Mouse (Mus musculus) lung, postnatal 25 days (tissue): ENCODE measurements around the gene Acbd3.

Source experiments
- DNase-seq: peaks from one replicate; pipeline ENCODE4 v3.0.0; 2022; ENCODE audit warnings: low spot score

Acbd3 gene

GRCm38 (mm10) chr1:180725704-180726179 is at the start of gene Acbd3:
Gene Acbd3 (plus strand): TSS chr1:180726043.
- DNase-seq, result peak; percentile 93

- no peak for DNase-seq
These were observed 34.6 kb upstream of the Acbd3 start for GRCm38 (mm10) chr1:180691284-180691683.

DNA sequence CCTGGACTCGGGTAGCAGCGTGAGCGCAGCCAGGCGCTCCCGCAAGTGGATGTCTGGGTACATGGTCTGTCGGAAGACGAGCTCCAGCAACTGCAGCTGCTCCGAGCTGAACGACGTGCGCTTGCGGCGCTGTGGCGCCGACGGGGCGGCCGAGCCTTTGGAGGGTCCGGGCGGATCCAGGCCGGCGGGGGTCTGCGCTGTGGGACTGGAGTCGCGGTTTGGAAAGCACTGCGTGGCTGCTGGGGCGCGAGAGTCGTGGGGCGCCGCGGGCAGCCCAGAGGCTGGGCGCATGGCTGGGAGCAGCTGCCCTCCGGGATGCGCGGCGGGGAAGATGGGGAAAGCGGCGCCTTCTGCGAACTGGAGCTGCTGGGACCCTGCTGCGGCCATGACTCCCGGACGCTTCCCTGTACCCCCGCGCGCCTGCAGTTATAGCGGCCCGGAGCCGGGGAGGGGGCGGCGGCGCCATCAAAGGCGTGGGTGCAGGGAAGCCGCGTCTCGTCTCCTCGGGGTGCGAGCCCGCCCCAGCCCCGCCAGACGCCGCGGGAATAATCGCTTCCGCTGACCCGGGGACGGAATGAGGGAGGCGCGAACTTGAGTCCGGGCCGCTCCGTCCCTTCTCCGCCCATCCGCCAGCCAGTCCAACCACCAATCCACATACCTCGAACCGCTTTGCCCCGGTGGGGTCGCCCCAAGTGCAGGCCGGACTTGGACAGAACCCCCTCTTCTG is 29.1 kb upstream of the Acbd3 start, which contains the start of gene Mixl1:
Gene Mixl1, minus strand, starts transcription at position 409 of the 727 bp plus-strand sequence.
- DNase-seq, result no peak

- no peak for DNase-seq
These were observed 27.8 kb upstream of the Acbd3 start for GRCm38 (mm10) chr1:180698063-180698462.

GRCm38 (mm10) chr1:180703400-180703799 is 22.4 kb upstream of the Acbd3 start:
- DNase-seq, result no peak

DNA sequence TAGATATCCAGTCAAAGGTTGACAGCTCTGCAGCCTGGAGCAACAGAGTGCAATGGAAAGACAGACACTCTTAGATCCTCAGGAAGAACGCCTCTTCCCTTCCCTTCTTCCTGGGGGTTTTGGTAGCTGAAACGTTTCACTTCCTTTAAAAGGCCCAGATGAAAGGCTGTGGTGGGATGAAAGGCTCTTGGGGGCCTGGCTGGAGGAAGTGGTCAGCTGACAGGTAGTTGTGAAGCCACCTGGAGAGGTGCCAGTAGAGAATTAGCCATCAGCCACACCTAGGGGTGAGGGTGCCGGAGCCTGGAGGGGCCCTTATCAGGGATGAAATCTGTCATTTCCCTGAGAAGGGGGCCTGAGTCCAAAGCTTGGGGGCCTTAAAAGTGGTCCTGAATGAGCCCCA is 18.5 kb upstream of the Acbd3 start:
- no peak for DNase-seq

- no peak for DNase-seq
These were observed 18.0 kb upstream of the Acbd3 start for GRCm38 (mm10) chr1:180707813-180708212.

DNA sequence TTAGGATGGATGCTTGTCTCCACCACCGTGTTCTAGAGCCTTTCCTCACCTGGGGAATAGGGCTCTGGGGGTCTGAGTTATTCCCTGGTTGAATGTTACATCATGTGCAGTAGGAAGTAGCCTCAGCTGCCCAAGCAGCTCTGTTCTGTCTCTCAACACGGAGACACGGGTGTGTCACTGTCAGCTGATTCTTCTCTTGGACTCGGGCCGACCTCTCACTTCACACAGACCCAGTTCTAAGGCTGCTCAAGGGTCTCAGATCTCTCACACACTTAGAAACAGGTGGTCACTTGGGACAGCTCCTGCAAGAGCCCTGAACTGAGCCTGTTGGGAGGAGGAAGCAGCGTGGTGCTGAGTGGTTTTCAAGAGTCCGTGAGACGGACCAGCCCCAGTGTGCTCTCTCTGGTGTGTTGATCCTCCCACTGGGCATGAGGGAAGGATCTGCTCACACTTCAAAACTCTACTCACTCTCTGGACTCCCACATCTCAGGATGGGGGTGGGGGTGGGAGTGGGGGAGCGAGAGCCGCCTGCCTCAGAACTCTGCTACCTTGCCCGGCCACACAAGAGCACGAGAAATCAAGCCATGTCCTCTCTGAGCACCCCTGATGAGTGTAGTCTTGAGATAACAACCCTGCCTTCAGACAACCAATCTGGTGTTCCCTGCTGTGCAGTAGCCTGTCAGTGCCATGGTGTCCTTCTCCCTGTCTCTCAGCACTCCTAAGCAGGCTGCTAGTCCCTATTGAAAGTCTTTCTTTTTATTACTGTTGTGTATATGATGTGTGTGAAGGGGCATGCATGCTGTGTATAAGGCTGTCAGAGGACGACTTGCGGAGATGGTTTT is 16.7 kb upstream of the Acbd3 start:
- no peak for DNase-seq

DNA sequence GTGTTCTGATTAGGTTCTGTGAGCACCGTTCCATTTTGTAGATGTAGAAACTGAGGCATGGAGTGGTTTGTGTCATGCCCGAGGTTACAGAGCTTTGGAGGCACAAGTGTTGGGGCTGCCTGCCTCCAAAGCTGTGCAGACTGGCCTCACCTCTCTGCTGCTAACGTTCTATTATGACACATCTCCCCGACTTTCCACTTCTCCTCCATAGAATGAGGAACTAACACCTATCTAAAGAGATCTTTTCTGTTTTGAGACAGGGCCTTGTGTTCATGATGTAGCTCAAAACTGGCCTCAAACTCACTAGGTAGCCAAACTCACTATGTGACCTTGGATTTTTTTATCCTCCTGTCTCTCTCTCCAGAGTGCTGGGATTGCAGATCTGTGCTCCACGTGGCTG is 7.1 kb upstream of the Acbd3 start:
- DNase-seq, result no peak

- DNase-seq, result no peak
These were observed 6.4 kb upstream of the Acbd3 start for GRCm38 (mm10) chr1:180719483-180719882.

DNA sequence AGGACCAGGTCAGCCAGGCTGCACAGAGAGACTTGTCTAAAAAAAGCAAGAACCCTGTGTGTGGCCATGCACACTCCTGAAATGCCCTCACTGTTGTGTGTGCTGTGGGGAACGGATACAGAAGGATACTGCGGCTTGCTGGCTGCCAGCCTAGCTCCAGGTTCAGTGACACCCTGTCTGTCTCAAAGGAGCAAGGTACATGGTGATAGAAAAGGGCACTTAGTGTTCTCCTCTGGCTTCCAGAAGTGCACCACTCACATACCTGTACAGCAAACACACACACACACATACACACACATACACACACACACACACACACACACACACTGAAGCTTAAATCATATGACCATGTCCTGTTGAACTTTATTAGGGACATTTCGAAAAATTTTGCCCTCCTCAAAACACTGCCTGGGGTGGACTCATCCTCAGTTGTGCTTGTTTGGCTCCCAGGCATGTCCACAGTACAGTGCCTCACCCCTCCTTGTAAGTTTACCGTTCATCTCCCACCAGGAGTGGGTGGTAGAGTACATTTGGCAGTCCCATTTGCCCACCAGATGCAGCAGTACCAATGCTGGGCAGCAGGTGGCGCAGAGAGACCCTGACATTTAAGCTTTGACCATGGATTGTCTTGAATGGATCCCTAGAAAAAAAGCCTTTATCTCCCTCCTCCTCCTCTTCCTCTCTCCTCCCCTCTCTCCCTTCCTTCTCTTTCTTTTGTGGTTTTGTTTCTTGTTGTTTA is 5.7 kb upstream of the Acbd3 start:
- DNase-seq, result peak; percentile 82

DNA sequence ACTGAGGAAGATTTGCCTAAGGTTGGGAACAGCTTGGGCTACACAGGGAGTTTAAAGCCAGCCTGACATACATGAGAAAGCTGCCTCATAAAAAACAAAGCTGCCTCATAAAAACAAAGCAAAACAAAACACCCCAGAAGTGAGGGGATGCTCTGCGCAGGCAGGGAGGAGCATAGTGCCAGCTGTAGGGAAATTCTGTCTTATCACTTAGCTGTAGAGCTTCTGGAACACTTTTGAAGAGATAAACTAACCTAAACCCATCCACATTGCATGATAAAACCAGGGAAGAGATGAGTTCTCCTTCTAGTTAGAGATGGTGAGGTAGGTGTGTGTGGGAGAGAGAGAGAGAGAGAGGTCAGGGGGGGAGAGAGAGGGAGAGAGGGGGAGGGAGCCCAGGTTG is 3.2 kb upstream of the Acbd3 start:
- DNase-seq, result no peak

- DNase-seq, result no peak
These were observed 2.1 kb upstream of the Acbd3 start for GRCm38 (mm10) chr1:180723701-180724238.

DNA sequence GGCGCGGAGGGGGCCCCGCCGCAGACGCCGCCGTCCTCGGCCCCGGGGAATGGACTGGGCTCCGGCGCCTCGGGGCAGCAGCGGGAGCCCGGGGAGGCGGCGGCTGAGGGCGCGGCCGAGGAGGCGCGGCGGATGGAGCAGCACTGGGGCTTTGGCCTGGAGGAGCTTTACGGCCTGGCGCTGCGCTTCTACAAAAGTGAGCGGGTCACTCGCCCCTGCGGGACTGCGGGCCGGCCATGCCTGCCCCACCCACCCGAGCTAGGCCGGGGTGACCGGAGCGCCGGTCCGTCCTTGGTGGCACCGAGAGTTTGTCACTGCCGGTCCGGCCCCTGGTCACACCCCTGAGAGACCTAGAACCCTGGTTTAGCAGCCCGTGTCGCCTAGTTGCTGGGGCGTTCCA is 340 bp downstream of the Acbd3 start:
- peak; percentile 23 for DNase-seq

DNA sequence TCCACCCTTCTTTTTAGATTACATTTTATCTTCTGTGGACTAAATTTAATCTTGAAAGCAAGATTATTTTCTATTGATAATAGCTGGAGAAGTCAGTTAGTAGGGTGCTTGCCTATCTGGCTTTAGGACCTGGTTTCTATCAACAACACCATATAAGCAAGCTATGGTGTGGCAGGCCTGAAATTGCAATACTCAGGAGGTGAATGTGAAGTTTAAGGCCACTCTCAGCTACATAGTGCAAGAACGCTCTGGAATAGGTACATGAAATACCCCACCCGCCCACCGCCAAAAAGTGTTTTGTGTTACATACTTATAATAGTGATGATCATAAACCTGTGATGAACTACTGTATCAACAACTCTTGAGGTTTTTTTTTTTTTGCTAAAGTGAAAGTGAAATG is 3.4 kb downstream of the Acbd3 start:
- DNase-seq, result no peak

DNA sequence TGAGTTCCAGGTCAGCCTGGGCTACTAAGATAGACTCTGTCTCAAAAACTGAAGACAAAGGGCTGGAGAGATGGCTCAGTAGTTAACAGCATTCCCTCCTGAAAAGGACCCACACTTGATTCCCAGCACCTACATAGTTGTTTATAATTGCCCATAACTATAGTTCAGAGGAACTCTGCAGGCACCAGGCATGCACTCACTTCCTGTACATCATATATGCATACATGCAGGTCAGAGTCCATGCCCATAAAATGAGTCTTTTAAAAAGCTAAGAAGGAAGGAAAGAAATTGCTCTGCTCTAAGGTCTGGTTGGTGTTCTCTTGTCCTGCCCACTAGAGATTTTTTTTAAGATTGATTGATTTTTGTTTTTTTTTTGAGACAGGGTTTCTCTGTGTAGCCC is 22.0 kb downstream of the Acbd3 start:
- no peak for DNase-seq

DNA sequence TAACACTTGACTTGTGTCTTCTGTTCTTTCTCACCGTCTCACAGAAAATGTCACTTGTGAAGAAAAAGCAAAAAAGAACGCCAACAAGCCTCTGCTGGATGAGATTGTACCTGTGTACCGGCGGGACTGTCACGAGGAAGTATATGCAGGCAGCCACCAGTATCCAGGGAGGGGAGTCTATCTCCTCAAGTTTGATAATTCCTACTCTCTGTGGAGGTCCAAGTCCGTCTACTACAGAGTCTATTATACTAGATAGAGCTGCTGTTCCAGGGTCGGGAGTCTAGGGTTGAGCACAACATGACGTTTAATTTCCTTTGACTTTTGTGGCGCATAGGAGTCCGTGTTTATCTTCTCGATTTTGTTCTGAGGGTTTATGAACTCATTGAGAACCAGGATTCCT is 26.3 kb downstream of the Acbd3 start:
- no peak for DNase-seq

DNA sequence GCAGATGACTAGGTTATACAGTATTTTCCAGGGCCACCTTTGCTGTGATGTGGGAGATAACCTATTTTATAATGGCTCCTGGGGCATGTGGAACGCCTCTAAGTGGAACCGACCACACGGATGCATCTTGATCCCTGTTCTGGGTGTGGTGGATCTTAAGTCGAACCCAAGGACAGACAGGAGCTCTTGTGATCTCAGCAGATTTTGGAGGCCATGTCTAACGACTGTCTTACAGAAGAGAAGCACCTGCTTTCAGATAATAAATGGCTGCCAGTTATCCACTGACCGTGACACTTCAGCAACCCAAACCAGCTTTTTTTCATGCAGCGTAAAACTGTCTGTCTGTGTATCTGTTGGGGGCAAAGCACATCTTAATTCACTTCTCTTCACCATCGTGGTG is 28.5 kb downstream of the Acbd3 start:
- DNase-seq, result no peak

- no peak for DNase-seq
These were observed 30.9 kb downstream of the Acbd3 start for GRCm38 (mm10) chr1:180756711-180757110.

DNA sequence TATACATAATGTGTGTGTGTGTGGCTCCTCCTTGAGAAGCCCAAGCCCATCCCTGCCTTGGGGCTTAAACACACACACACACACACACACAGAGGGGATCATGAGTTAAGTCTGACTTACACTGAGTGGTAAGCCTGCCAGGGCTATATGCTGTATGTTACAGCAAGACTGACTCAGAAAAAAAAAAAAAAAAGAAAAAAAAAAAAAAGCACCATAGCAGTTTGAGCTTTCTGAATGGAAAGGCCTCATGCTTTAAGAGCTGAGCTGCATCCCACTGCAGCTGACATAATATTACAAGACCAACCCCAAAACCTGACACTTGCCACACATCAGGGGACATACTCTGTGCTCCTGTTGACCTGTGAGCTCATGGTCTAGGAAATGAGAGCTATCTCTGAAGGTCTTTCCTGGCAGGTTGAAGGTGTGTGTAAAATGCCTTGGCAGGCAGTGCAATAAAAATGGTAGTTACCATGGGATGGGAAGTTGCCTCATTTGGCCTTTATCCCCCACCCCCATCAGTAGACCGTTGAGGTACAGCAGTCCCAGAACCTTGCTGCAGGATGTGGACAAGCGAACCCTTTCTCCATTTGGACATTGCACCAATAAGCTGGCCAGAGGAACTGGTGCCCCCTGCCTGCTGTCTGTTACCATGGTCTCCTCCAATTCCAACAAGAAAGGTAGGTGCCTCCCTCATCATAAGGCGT is 31.6 kb downstream of the Acbd3 start:
- DNase-seq, result no peak

DNA sequence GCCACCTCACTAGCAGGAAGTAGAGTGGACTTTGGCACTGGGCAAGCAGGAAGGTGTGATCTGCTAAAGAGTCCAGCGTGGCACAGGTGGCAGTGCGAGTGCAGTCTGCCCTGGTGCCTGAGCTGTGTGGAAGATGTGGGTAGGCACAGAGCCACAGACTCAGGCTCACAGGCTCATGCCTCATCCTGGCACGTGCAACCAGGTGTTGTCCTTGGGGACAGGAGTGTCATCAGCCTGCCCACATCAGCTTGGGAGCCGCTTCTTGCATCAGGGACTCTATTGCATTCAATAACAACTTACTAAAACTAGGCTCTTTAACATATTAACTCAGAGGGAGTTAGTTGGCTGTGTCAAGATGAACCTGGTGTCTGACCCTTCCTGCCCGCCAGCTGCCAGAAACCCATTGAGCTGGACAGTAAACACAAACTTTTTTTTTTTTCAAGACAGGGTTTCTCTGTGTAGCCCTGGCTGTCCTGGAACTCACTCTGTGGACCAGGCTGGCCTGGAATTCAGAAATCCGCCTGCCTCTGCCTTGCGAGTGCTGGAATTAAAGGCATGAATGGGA is 32.2 kb downstream of the Acbd3 start:
- DNase-seq, result no peak
